Mouse (Mus musculus): ENCODE results near the gene Bmp5. TPM values are rescaled to one million over a fixed set of nuclear protein-coding genes. Genes with fewer than 3 reads are reported as not detected.
A peak's percentile ranks its signal among the peaks of the same experiment; 100 is the strongest.

Gene Bmp5
- total and polyA plus RNA-seq, 2 experiments: 1.7 to 14.6 TPM

- Histone ChIP-seq H3K79me2 (ENCODE audit: control insufficient read depth, insufficient read depth, low read length) (no peaks in the 10 kb centered on the region), H3K36me3 (ENCODE audit: control insufficient read depth, insufficient read depth, low read length) (no peaks in the 10 kb centered on the region), H3K4me3 (ENCODE audit: insufficient read depth, low read depth, low read length) (no peak overlapping the region), H3K27me3 (ENCODE audit: control insufficient read depth, insufficient read depth, low read length) (no peaks in the 10 kb centered on the region), H3K4me1 (ENCODE audit: control insufficient read depth, insufficient read depth, low read length) (no peaks in the 10 kb centered on the region; the same call in 1 of the 2 replicates), H3K27ac (replicated peaks; ENCODE audit: insufficient read depth, low read depth, low read length) (no peak overlapping the region), H3K9ac (ENCODE audit: low read depth, low read length) (no peak overlapping the region)
- WGBS: 65% methylated on average over 7 of the region's 7 CpGs
- TF ChIP-seq CTCF (IDR thresholded peaks at IDR 0.05; ENCODE audit: low read depth, low read length): no peak
- TF ChIP-seq POLR2A (IDR thresholded peaks at IDR 0.05; ENCODE audit: extremely low read depth, insufficient read depth, low read length): no peak
- peak; percentile 28 for DNase-seq (ENCODE audit: extremely low read depth, low read depth, low spot score)
Observed at GRCm38 (mm10) chr9:75910112-75910799, 135.1 kb downstream of the Bmp5 start.

GRCm38 (mm10) chr9:75911542-75911941 is 136.4 kb downstream of the Bmp5 start:
- no peak for DNase-seq (ENCODE audit: extremely low read depth, low read depth, low spot score)
- Histone ChIP-seq H3K4me3 (ENCODE audit: insufficient read depth, low read depth, low read length) (no peak overlapping the region), H3K27ac (replicated peaks; ENCODE audit: insufficient read depth, low read depth, low read length) (no peak overlapping the region), H3K36me3 (ENCODE audit: control insufficient read depth, insufficient read depth, low read length) (no peaks in the 10 kb centered on the region), H3K9ac (ENCODE audit: low read depth, low read length) (no peak overlapping the region), H3K4me1 (ENCODE audit: control insufficient read depth, insufficient read depth, low read length) (no peaks in the 10 kb centered on the region; the same call in 1 of the 2 replicates), H3K79me2 (ENCODE audit: control insufficient read depth, insufficient read depth, low read length) (no peaks in the 10 kb centered on the region), H3K27me3 (ENCODE audit: control insufficient read depth, insufficient read depth, low read length) (no peaks in the 10 kb centered on the region)
- TF ChIP-seq POLR2A (IDR thresholded peaks at IDR 0.05; ENCODE audit: extremely low read depth, insufficient read depth, low read length) (no peak), CTCF (IDR thresholded peaks at IDR 0.05; ENCODE audit: low read depth, low read length) (no peak)
- WGBS: 84% methylated on average over 7 of the region's 7 CpGs

- no peak for TF ChIP-seq CTCF (IDR thresholded peaks at IDR 0.05; ENCODE audit: low read depth, low read length)
- TF ChIP-seq POLR2A (IDR thresholded peaks at IDR 0.05; ENCODE audit: extremely low read depth, insufficient read depth, low read length): no peak
- 49% methylated on average over 2 of the region's 2 CpGs for WGBS
- no peaks in the 10 kb centered on the region for H3K4me1 ChIP-seq (ENCODE audit: control insufficient read depth, insufficient read depth, low read length)
- H3K9ac ChIP-seq (ENCODE audit: low read depth, low read length): no peak overlapping the region
- no peaks in the 10 kb centered on the region for H3K79me2 ChIP-seq (ENCODE audit: control insufficient read depth, insufficient read depth, low read length)
- no peak for DNase-seq (ENCODE audit: extremely low read depth, low read depth, low spot score)
- H3K4me3 ChIP-seq (ENCODE audit: insufficient read depth, low read depth, low read length): no peak overlapping the region
- H3K36me3 ChIP-seq (ENCODE audit: control insufficient read depth, insufficient read depth, low read length): no peaks in the 10 kb centered on the region
- no peaks in the 10 kb centered on the region for H3K27me3 ChIP-seq (ENCODE audit: control insufficient read depth, insufficient read depth, low read length)
- H3K27ac ChIP-seq (replicated peaks; ENCODE audit: insufficient read depth, low read depth, low read length): no peak overlapping the region
Observed at GRCm38 (mm10) chr9:75916027-75916426, 140.9 kb downstream of the Bmp5 start.

GRCm38 (mm10) chr9:75927196-75927880 is 152.2 kb downstream of the Bmp5 start:
- TF ChIP-seq POLR2A (IDR thresholded peaks at IDR 0.05; ENCODE audit: extremely low read depth, insufficient read depth, low read length) (no peak), CTCF (IDR thresholded peaks at IDR 0.05; ENCODE audit: low read depth, low read length) (no peak)
- WGBS: 15% methylated on average over 11 of the region's 11 CpGs
- H3K79me2 ChIP-seq (ENCODE audit: control insufficient read depth, insufficient read depth, low read length): no peaks in the 10 kb centered on the region
- DNase-seq (ENCODE audit: extremely low read depth, low read depth, low spot score): peak; percentile 76
- peaks cover 2% of the 10 kb centered on the region; the same call in 1 of the 2 replicates for H3K4me1 ChIP-seq (ENCODE audit: control insufficient read depth, insufficient read depth, low read length)
- H3K9ac ChIP-seq (ENCODE audit: low read depth, low read length): no peak overlapping the region
- H3K36me3 ChIP-seq (ENCODE audit: control insufficient read depth, insufficient read depth, low read length): no peaks in the 10 kb centered on the region
- H3K27me3 ChIP-seq (ENCODE audit: control insufficient read depth, insufficient read depth, low read length): no peaks in the 10 kb centered on the region
- H3K27ac ChIP-seq (replicated peaks; ENCODE audit: insufficient read depth, low read depth, low read length): no peak overlapping the region
- H3K4me3 ChIP-seq (ENCODE audit: insufficient read depth, low read depth, low read length): no peak overlapping the region

DNA sequence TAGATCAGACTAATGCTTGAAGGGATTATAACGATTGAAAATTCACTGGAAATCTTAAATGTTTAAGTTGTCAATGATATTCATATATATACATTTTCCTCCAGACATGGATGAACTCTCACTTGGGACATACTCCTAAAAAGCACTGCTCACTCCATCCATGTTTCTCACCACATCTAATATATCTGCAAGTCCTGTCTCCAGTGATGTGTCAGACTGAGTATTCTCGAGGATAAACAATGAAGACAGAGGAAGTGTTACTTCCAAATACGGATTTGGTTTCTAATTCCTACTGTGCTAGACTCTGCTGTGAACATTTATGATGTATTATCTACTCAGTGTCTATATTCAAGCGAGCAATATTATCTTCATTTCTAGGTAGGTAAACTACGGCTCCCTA is 152.9 kb downstream of the Bmp5 start:
- no peaks in the 10 kb centered on the region for H3K27me3 ChIP-seq (ENCODE audit: control insufficient read depth, insufficient read depth, low read length)
- no peaks in the 10 kb centered on the region for H3K36me3 ChIP-seq (ENCODE audit: control insufficient read depth, insufficient read depth, low read length)
- H3K4me1 ChIP-seq (ENCODE audit: control insufficient read depth, insufficient read depth, low read length): peaks cover 2% of the 10 kb centered on the region; the same call in 1 of the 2 replicates
- no peaks in the 10 kb centered on the region for H3K79me2 ChIP-seq (ENCODE audit: control insufficient read depth, insufficient read depth, low read length)
- no peak for TF ChIP-seq CTCF (IDR thresholded peaks at IDR 0.05; ENCODE audit: low read depth, low read length)
- no peak for TF ChIP-seq POLR2A (IDR thresholded peaks at IDR 0.05; ENCODE audit: extremely low read depth, insufficient read depth, low read length)
- peak; percentile 17 for DNase-seq (ENCODE audit: extremely low read depth, low read depth, low spot score)
- no peak overlapping the region for H3K4me3 ChIP-seq (ENCODE audit: insufficient read depth, low read depth, low read length)
- no peak overlapping the region for H3K9ac ChIP-seq (ENCODE audit: low read depth, low read length)
- H3K27ac ChIP-seq (replicated peaks; ENCODE audit: insufficient read depth, low read depth, low read length): no peak overlapping the region
- 76% methylated on average over 5 of the region's 5 CpGs for WGBS

GRCm38 (mm10) chr9:75944663-75945062 is 169.5 kb downstream of the Bmp5 start:
- no peaks in the 10 kb centered on the region for H3K79me2 ChIP-seq (ENCODE audit: control insufficient read depth, insufficient read depth, low read length)
- H3K4me1 ChIP-seq (ENCODE audit: control insufficient read depth, insufficient read depth, low read length): no peaks in the 10 kb centered on the region
- no peak for DNase-seq (ENCODE audit: extremely low read depth, low read depth, low spot score)
- H3K4me3 ChIP-seq (ENCODE audit: insufficient read depth, low read depth, low read length): no peak overlapping the region
- no peak overlapping the region for H3K27ac ChIP-seq (replicated peaks; ENCODE audit: insufficient read depth, low read depth, low read length)
- H3K36me3 ChIP-seq (ENCODE audit: control insufficient read depth, insufficient read depth, low read length): no peaks in the 10 kb centered on the region
- no peaks in the 10 kb centered on the region for H3K27me3 ChIP-seq (ENCODE audit: control insufficient read depth, insufficient read depth, low read length)
- no peak overlapping the region for H3K9ac ChIP-seq (ENCODE audit: low read depth, low read length)
- 94% methylated on average over 3 of the region's 3 CpGs for WGBS
- TF ChIP-seq CTCF (IDR thresholded peaks at IDR 0.05; ENCODE audit: low read depth, low read length) (no peak), POLR2A (IDR thresholded peaks at IDR 0.05; ENCODE audit: extremely low read depth, insufficient read depth, low read length) (no peak)

Other genes with a start within 250 kb of the Bmp5 start
- gene Tmod3, start 215.7 kb upstream of the Bmp5 start, total RNA-seq (2014; rRNA removed): 19.9 and 20.8 TPM in 2 replicates
- 4.8 and 5.9 TPM in 2 replicates for gene Tmod3, start 215.7 kb upstream of the Bmp5 start, polyA plus RNA-seq (2012; rRNA removed)
- gene Tmod2, start 164.0 kb upstream of the Bmp5 start, total RNA-seq (2014; rRNA removed): 0.09 and 0.13 TPM in 2 replicates
- not detected in 2 replicates for gene Tmod2, start 164.0 kb upstream of the Bmp5 start, polyA plus RNA-seq (2012; rRNA removed)
- 1.8 and 2.2 TPM in 2 replicates for gene Lysmd2, start 149.6 kb upstream of the Bmp5 start, total RNA-seq (2014; rRNA removed)
- 1.0 and 1.7 TPM in 2 replicates for gene Lysmd2, start 149.6 kb upstream of the Bmp5 start, polyA plus RNA-seq (2012; rRNA removed)
- gene Scg3, start 91.3 kb upstream of the Bmp5 start, total RNA-seq (2014; rRNA removed): not detected in 2 replicates
- gene Scg3, start 91.3 kb upstream of the Bmp5 start, polyA plus RNA-seq (2012; rRNA removed): not detected in 2 replicates
- gene Hmgcll1, start 239.5 kb downstream of the Bmp5 start, total RNA-seq (2014; rRNA removed): 0.09 TPM in 1 of 2 replicates, not detected in the other
- gene Hmgcll1, start 239.5 kb downstream of the Bmp5 start, polyA plus RNA-seq (2012; rRNA removed): 0.02 TPM in 1 of 2 replicates, not detected in the other